Mouse (Mus musculus) macrophage (primary cell): ENCODE measurements at regions not wholly inside any gene's neighbourhood (a gene's known extent, or its start where the extent isn't known, plus 50 kb on each side); places are given as distances from the start of the nearest gene placed in this dataset.

Experiments used
- H3K27ac ChIP-seq: fragments of 350-480 bp; formaldehyde crosslinking; 2 replicates; pipeline ENCODE4 v1.9.0; 2021
- H3K36me3 ChIP-seq: fragments of 350-480 bp; formaldehyde crosslinking; 2 replicates; pipeline ENCODE4 v1.9.0; 2021; ENCODE audit errors: inconsistent target
- H3K4me3 ChIP-seq: fragments of 350-480 bp; formaldehyde crosslinking; 2 replicates; pipeline ENCODE4 v1.9.0; 2021; ENCODE audit errors: inconsistent target
- H3K79me2 ChIP-seq: fragments of 350-480 bp; formaldehyde crosslinking; 2 replicates; pipeline ENCODE4 v1.9.0; 2021; ENCODE audit errors: inconsistent target
- whole genome bisulfite sequencing: methylation state at CpG from one replicate; pipeline ENCODE4 v1.1.7; 2026; ENCODE audit warnings: inconsistent platforms; ENCODE audit not compliant: missing documents; 5-methylcytosine and 5-hydroxymethylcytosine counted together

DNA sequence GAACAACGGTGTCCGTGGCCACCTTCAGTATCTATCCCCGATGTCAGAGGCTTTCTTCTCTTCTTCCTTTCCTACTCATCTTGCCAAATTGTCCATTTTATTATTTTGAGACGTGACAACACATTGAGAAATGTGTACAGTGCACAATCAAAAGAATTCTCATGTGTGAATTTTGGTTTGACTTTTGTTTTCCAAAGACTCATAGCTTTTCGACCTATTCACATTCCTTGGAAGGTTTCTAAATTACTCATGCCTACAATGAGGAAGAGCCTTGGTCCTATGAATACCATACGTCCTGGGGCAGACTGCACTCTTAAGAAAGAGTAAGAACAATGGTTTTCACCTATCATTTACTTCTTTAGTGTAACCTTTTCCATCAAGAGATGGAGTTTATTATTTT lies 106.5 kb upstream of the Mmadhc start:
- WGBS = 85% methylated on average over 6 of the region's 6 CpGs
- H3K27ac ChIP-seq = no peak overlapping the region
- no peaks in the 10 kb centered on the region for H3K36me3 ChIP-seq
- no peaks in the 10 kb centered on the region for H3K79me2 ChIP-seq
- no peak overlapping the region for H3K4me3 ChIP-seq

DNA sequence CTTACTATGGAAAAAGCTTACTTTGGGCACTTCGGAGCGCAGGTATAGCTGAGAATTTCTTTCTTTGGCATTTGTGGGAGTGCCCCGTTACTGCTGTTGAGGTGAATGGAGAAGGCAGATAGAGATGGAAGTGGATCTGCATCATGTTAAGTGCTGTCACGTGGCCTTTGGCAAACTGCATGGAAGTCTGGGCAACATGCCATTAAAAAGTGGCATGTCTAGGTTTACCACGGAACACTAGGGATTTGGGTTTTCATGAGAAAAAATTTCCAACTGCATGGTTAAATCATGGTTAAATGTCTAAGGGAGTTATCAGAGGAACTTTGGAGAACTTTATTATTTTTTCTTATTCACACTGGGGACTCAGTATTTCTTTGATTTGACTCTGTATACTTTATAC lies 102.0 kb upstream of the Mmadhc start:
- Histone ChIP-seq H3K79me2 (no peaks in the 10 kb centered on the region), H3K4me3 (no peak overlapping the region), H3K27ac (no peak overlapping the region), H3K36me3 (no peaks in the 10 kb centered on the region)
- WGBS = 91% methylated on average over 5 of the region's 5 CpGs

DNA sequence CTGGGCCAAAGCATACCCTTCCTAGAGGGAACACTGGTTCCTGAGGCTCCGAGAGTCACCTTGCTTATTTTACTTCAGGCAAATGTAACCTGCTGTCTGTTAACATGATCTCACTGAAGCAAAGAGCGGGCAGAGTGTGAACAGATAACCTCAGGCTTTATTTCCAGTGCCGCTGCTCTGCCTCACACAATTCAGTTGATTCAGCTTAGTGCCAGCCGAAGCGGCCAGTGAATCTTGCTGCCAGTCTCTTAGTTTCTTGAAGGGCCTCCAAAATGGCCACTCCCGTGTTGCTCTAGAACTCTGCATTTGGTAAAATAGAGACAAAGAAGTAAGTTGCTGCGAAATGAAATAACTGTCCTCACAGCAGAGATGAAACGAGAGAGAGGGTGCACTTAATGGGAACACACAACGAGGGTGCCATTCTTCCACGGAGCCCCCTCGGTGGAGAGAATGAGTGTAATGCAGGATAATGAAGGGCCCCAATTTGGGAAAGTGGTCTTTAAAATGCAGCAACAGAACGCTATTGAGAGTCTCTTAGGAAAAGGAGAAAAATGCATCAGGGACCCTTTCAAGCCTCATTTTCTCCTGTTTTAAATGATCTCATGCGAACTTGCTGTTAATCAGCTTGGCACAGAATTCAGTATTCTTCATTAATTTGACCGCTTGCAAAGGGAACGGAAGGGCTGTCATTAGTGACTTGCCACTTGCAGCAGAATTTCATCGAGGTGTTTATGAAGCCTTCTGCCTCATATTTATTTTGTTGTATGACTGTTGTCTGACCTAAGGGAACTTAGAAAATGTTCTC lies 81.2 kb upstream of the Mmadhc start:
- Histone ChIP-seq H3K79me2 (no peaks in the 10 kb centered on the region), H3K36me3 (no peaks in the 10 kb centered on the region), H3K27ac (no peak overlapping the region), H3K4me3 (no peak overlapping the region)
- WGBS = 94% methylated on average over 16 of the region's 16 CpGs

DNA sequence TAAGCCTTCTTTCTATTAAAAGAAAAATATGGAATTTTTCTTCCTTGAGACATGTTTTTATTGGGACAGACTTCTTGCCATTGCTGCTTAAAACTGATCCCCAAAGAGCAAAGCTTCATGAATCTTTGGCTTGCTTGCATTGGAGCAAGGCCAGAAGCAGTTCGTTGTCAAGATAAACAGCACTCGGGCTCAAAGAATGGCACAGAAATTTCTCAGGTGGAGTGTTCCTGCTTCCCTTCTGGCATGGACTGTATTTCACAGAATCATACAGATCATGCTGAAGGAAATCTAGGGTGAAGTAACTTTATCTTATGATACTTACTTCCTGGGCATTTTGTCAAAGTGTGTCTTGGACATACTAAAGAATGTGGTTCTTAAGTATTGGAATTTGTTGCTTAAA lies 77.0 kb upstream of the Mmadhc start:
- 80% methylated on average over 2 of the region's 2 CpGs for WGBS
- no peaks in the 10 kb centered on the region for H3K36me3 ChIP-seq

DNA sequence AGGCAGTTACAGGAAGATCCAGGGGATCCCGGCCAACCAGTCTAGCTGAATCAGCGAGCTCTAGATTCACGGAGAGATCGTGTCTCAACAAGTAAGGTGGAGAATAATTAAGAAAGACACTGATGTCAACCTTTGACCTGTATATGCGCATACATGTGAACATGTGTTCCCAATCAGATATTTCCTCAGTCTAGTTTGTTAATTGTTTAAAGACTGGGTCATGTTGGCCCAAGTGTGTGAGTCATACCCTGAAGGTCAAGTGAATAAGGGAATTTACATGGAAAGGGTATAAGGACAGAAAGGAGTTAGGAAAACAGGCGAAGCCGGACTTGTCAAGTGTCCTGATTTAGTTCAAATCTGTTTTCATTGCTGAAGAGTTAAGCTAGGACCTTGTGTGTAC lies 76.4 kb upstream of the Mmadhc start:
- WGBS = 97% methylated on average over 7 of the region's 7 CpGs
- Histone ChIP-seq H3K4me3 (no peak overlapping the region), H3K27ac (no peak overlapping the region), H3K79me2 (no peaks in the 10 kb centered on the region), H3K36me3 (no peaks in the 10 kb centered on the region)

More for the DNA sequence above, 77.0 kb upstream of the Mmadhc start:
- no peaks in the 10 kb centered on the region for H3K79me2 ChIP-seq
- H3K27ac ChIP-seq = no peak overlapping the region
- no peak overlapping the region for H3K4me3 ChIP-seq

DNA sequence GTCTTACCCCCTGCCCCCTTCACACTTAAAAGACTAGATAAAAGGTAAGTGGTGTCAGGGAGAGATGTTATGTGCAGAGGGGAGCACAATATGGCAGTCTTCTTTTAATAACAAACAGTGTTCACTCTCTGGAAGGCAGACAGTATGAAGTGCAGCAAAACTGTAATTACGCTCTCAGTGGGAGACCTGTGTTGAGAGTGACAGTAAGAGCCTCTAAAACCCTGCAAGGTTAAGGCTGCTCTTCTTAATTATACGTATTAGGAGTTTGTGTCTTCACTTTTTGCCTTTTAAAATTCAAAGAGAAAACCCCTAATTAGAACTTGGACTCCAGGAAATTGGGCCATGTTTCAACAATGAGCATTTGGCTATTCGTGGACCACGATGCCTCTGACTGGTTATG lies 72.2 kb upstream of the Mmadhc start:
- Histone ChIP-seq H3K79me2 (no peaks in the 10 kb centered on the region), H3K36me3 (no peaks in the 10 kb centered on the region), H3K27ac (no peak overlapping the region), H3K4me3 (no peak overlapping the region)
- WGBS = 95% methylated on average over 4 of the region's 4 CpGs

DNA sequence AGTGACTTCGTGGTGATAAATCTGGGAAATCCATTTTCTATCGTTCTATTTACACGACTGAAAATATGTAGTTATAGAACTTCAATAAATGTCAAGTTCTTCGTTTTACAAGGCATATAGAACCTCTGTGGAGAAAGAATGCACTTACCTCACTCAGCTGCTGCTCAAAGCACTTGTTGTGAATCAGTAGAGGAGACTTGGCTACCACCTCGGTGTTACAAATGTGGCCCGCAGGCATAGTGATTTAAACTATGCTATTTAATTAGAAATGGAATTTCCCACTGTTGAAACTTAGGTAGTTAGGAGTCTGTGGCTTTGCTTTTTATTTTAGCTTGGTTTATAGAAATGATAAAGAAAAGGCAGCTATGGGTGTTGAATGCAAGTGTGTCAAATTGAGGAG lies 71.8 kb upstream of the Mmadhc start:
- no peak overlapping the region for H3K4me3 ChIP-seq
- H3K36me3 ChIP-seq = no peaks in the 10 kb centered on the region
- no peak overlapping the region for H3K27ac ChIP-seq
- no peaks in the 10 kb centered on the region for H3K79me2 ChIP-seq
- WGBS = 91% methylated on average over 6 of the region's 6 CpGs

DNA sequence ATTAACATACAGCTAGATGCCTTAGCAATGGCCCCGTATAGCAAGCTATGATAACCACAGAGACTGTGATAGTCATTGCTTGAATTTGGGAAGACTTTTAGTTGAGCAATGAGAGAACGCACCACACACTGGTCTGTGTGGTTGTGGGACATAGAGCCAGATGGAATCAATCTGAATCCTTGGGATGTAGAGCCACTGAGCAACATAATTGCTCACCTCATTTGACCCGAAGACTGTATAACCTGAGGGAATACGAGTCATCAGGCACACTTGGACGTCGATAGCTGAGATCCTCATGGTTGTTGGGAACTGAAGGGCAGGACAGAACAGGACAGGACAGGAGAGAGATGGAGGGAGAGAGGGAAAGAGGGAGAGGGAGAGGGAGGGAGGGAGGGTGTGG lies 68.6 kb upstream of the Mmadhc start:
- Histone ChIP-seq H3K27ac (no peak overlapping the region), H3K4me3 (no peak overlapping the region), H3K36me3 (no peaks in the 10 kb centered on the region), H3K79me2 (no peaks in the 10 kb centered on the region)
- WGBS = 98% methylated on average over 4 of the region's 6 CpGs

DNA sequence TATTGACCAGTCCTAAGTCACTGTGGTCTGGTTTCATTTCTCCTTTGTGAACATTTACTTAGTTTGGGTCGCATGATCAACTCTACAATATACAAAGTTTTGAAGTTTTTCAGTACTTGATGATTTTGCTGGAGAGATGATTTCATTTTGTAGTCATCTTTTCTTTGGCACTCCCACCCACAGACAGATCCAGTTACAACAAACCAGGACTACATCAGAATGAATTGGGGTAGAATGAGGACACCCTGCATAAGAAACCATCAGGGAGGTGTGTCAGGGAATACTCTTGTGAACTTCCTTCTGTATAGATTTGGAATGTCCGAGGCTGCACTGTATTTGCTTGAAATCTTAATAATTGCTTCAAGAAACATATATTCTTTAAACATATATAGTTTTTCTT lies 59.5 kb upstream of the Mmadhc start:
- no peaks in the 10 kb centered on the region for H3K79me2 ChIP-seq

DNA sequence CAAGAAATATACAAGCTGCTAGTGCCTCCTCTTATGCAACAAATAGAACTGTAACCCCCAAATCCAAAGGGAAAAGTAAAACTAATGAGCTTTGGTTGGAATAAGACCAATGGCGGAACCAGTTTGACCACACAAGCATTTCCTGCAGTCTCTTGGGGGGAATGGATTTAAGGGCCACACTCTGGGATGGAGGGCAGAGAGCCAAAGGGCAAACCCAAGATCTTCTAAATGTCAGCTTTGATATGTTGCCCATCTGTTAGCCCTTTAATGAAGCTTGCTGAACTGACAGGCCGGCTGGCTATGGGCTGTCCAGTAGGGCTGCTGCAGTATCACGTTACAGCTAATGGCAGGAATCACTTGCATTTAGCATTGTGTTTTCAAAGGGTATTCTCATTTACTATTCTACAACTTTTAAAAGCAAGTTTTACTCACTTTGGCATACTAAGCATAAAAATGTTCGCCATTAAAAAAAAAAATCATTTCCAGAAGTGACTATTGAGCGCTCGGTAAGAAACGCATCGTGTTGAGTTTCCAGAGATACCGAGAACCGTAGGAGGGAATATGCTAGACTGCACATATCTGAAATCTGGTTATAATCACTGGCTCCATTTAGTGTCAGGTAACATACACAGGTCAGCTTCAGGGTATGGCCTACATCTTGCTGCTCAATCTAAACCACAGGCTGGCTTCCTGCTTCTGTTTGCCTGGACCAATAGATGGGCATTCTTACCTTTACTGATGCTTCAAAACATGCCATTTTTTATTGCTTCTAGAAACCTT lies 51.1 kb upstream of the Mmadhc start:
- WGBS = 94% methylated on average over 10 of the region's 10 CpGs
- Histone ChIP-seq H3K79me2 (no peaks in the 10 kb centered on the region), H3K27ac (no peak overlapping the region), H3K36me3 (no peaks in the 10 kb centered on the region), H3K4me3 (no peak overlapping the region)

More for the DNA sequence above, 59.5 kb upstream of the Mmadhc start:
- no peak overlapping the region for H3K4me3 ChIP-seq
- no peaks in the 10 kb centered on the region for H3K36me3 ChIP-seq
- no peak overlapping the region for H3K27ac ChIP-seq
- 95% methylated on average over 2 of the region's 2 CpGs for WGBS
